Mouse (Mus musculus): ENCODE measurements at regions not wholly inside any gene's neighbourhood (a gene's known extent, or its start where the extent isn't known, plus 50 kb on each side); places are given as distances from the start of the nearest gene placed in this dataset.

DNA sequence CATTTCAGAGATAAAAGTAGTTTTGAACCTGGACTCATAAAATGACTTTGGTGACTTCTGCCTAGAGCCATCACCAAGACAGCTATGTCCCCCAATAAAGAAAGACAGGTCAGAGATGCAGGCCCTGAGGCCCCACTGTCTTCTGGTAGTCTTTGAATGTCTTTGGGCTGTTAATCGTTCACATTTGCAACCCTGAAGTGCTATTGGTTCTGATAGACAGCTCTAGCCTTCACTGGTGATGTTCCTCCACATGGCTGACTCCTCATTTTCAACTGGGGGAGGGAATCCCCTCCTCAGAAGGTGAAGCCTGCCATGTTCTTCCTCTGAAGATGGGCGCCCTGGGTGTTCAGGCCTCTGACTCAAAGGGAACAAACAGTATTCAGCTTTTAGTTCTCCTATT is 67.3 kb downstream of the Marcks start:
- no peak for TF ChIP-seq CTCF (IDR thresholded peaks at IDR 0.05)
- no peak for TF ChIP-seq EP300 (IDR thresholded peaks at IDR 0.05)

Data from lung, postnatal 0 days (tissue).